Mouse (Mus musculus) midbrain, embryonic 13.5 days (tissue): Measurements from ENCODE around the gene Casp7. TPM values are rescaled to one million over a fixed set of nuclear protein-coding genes. Genes with fewer than 3 reads are reported as not detected.
"Not testable (repeated sequence)": the region's sequence is repeated elsewhere in the genome, so short reads cannot be mapped to it uniquely, and the experiment has no call there.

Experiments used
- ATAC-seq: fragments of 200-750 bp; cut with Nextera tagmentation; 2 replicates; pipeline ENCODE4 v1.8.0; 2017; ENCODE audit warnings: mild to moderate bottlenecking, moderate TSS enrichment, moderate library complexity
- H3K27ac ChIP-seq: fragments of 300-500 bp; sonication (generic); 2 replicates; pipeline ENCODE4 v1.5.1; 2015; ENCODE audit warnings: inconsistent platforms, mild to moderate bottlenecking, moderate library complexity
- H3K27me3 ChIP-seq: fragments of 300-500 bp; sonication (generic); 2 replicates; pipeline ENCODE4 v1.6.1; 2015; ENCODE audit warnings: mild to moderate bottlenecking, inconsistent platforms
- H3K36me3 ChIP-seq: fragments of 300-500 bp; sonication (generic); 2 replicates; pipeline ENCODE4 v1.6.1; 2015; ENCODE audit warnings: mild to moderate bottlenecking, inconsistent platforms
- H3K4me1 ChIP-seq: fragments of 300-500 bp; sonication (generic); replicated peaks from 2 replicates; pipeline ENCODE4 v1.6.1; 2015; ENCODE audit warnings: inconsistent platforms
- H3K4me2 ChIP-seq: fragments of 300-500 bp; sonication (generic); replicated peaks from 2 replicates; pipeline ENCODE4 v1.6.1; 2015; ENCODE audit warnings: moderate library complexity, mild to moderate bottlenecking, inconsistent platforms
- H3K4me3 ChIP-seq: fragments of 300-500 bp; sonication (generic); replicated peaks from 2 replicates; pipeline ENCODE4 v1.5.1; 2015; ENCODE audit warnings: mild to moderate bottlenecking, inconsistent platforms
- H3K9ac ChIP-seq: fragments of 300-500 bp; sonication (generic); replicated peaks from 2 replicates; pipeline ENCODE4 v1.6.1; 2015; ENCODE audit warnings: mild to moderate bottlenecking, inconsistent platforms
- H3K9me3 ChIP-seq: fragments of 300-500 bp; sonication (generic); 2 replicates; pipeline ENCODE4 v1.6.1; 2016; ENCODE audit warnings: mild to moderate bottlenecking, inconsistent platforms
- WGBS: fragments of 180-500 bp; shearing (Covaris S2); methylation state at CpG from one replicate; pipeline ENCODE4 v1.1.7; 2015; 5-methylcytosine and 5-hydroxymethylcytosine counted together
- polyA plus RNA-seq: library from polyadenylated mRNA; unstranded; fragments of >200 nt; fragmentation: Nextera tagmentation; extraction: Ambion mirVana; gene quantifications from 2 replicates; pipeline ENCODE4 v1.2.1, GENCODE M21; 2015

Gene Casp7
- polyA plus RNA-seq, 1 experiment from 2014 or later = 13.0 TPM

GRCm38 (mm10) chr19:56405824-56406223, 8.9 kb downstream of the Casp7 start:
- no peaks in the 10 kb centered on the region for H3K9me3 ChIP-seq
- no peak overlapping the region for H3K9ac ChIP-seq
- no peaks in the 10 kb centered on the region for H3K27me3 ChIP-seq
- ATAC-seq = no peak
- H3K27ac ChIP-seq = no peak overlapping the region
- no peak overlapping the region for H3K4me2 ChIP-seq
- no peaks in the 10 kb centered on the region for H3K36me3 ChIP-seq
- no peak overlapping the region for H3K4me3 ChIP-seq
- 98% methylated on average over 4 of the region's 4 CpGs for WGBS
- H3K4me1 ChIP-seq = peaks cover 4% of the 10 kb centered on the region; the same call in 1 of the 2 replicates

- Histone ChIP-seq H3K9ac (no peak overlapping the region), H3K27me3 (no peaks in the 10 kb centered on the region), H3K36me3 (no peaks in the 10 kb centered on the region), H3K4me1 (peaks cover 4% of the 10 kb centered on the region; the same call in 1 of the 2 replicates), H3K4me2 (no peak overlapping the region), H3K9me3 (no peaks in the 10 kb centered on the region), H3K27ac (no peak overlapping the region), H3K4me3 (no peak overlapping the region)
- 92% methylated on average over 7 of the region's 7 CpGs for WGBS
- ATAC-seq = no peak
Observed at GRCm38 (mm10) chr19:56406581-56406980, 9.7 kb downstream of the Casp7 start.

- H3K36me3 ChIP-seq, H3K9me3 ChIP-seq, H3K4me2 ChIP-seq, H3K27ac ChIP-seq, H3K4me1 ChIP-seq, H3K4me3 ChIP-seq, H3K9ac ChIP-seq, ATAC-seq, H3K27me3 ChIP-seq: not testable (repeated sequence)
- 93% methylated on average over 4 of the region's 4 CpGs for WGBS
Observed at GRCm38 (mm10) chr19:56409884-56410283, 13.0 kb downstream of the Casp7 start.

GRCm38 (mm10) chr19:56418404-56418803, 21.5 kb downstream of the Casp7 start:
- ATAC-seq = no peak
- no peak overlapping the region for H3K4me3 ChIP-seq
- no peaks in the 10 kb centered on the region for H3K36me3 ChIP-seq
- H3K27me3 ChIP-seq = no peaks in the 10 kb centered on the region
- H3K9me3 ChIP-seq = no peaks in the 10 kb centered on the region
- H3K4me2 ChIP-seq = no peak overlapping the region
- no peak overlapping the region for H3K9ac ChIP-seq
- no peak overlapping the region for H3K27ac ChIP-seq
- 88% methylated on average over 4 of the region's 4 CpGs for WGBS
- H3K4me1 ChIP-seq = peaks cover 7% of the 10 kb centered on the region; the same call in 1 of the 2 replicates

GRCm38 (mm10) chr19:56419452-56419851, 22.5 kb downstream of the Casp7 start:
- ATAC-seq = no peak
- 77% methylated on average over 9 of the region's 9 CpGs for WGBS

GRCm38 (mm10) chr19:56420345-56420744, 23.4 kb downstream of the Casp7 start:
- Histone ChIP-seq H3K36me3 (no peaks in the 10 kb centered on the region), H3K27ac (no peak overlapping the region), H3K4me2 (no peak overlapping the region), H3K9me3 (no peaks in the 10 kb centered on the region), H3K4me1 (peaks cover 9% of the 10 kb centered on the region; the same call in 1 of the 2 replicates), H3K27me3 (no peaks in the 10 kb centered on the region), H3K4me3 (no peak overlapping the region), H3K9ac (no peak overlapping the region)
- WGBS = 90% methylated on average over 3 of the region's 3 CpGs
- ATAC-seq = no peak

More at GRCm38 (mm10) chr19:56419452-56419851, 22.5 kb downstream of the Casp7 start:
- Histone ChIP-seq H3K27ac (no peak overlapping the region), H3K4me3 (no peak overlapping the region), H3K27me3 (no peaks in the 10 kb centered on the region), H3K9ac (no peak overlapping the region), H3K36me3 (no peaks in the 10 kb centered on the region), H3K4me1 (peaks cover 8% of the 10 kb centered on the region; the same call in 1 of the 2 replicates), H3K4me2 (no peak overlapping the region), H3K9me3 (no peaks in the 10 kb centered on the region)

- peaks cover 17% of the 10 kb centered on the region for H3K4me1 ChIP-seq
- H3K9me3 ChIP-seq = no peaks in the 10 kb centered on the region
- no peak overlapping the region for H3K4me3 ChIP-seq
- peak overlapping the region; percentile 25; the same call in 1 of the 2 replicates for H3K27ac ChIP-seq
- no peak overlapping the region for H3K4me2 ChIP-seq
- H3K9ac ChIP-seq = no peak overlapping the region
- 0 out of 2 replicates have a peak, but pooled peaks have one; percentile 65 for ATAC-seq
- WGBS = 34% methylated on average over 14 of the region's 14 CpGs
- H3K36me3 ChIP-seq = no peaks in the 10 kb centered on the region
- no peaks in the 10 kb centered on the region for H3K27me3 ChIP-seq
Observed at GRCm38 (mm10) chr19:56422476-56423338, 25.8 kb downstream of the Casp7 start.

GRCm38 (mm10) chr19:56423370-56423769, 26.4 kb downstream of the Casp7 start:
- H3K9ac ChIP-seq = no peak overlapping the region

GRCm38 (mm10) chr19:56424606-56425395, 27.9 kb downstream of the Casp7 start:
- no peaks in the 10 kb centered on the region for H3K27me3 ChIP-seq
- WGBS = 81% methylated on average over 17 of the region's 17 CpGs
- no peak overlapping the region for H3K9ac ChIP-seq
- H3K4me2 ChIP-seq = no peak overlapping the region
- H3K4me1 ChIP-seq = peaks cover 17% of the 10 kb centered on the region
- no peak overlapping the region for H3K27ac ChIP-seq
- H3K36me3 ChIP-seq = no peaks in the 10 kb centered on the region
- no peak for ATAC-seq
- no peak overlapping the region for H3K4me3 ChIP-seq
- H3K9me3 ChIP-seq = no peaks in the 10 kb centered on the region

More at GRCm38 (mm10) chr19:56423370-56423769, 26.4 kb downstream of the Casp7 start:
- WGBS = 66% methylated on average over 12 of the region's 12 CpGs
- ATAC-seq = 0 out of 2 replicates have a peak, but pooled peaks have one; percentile 35
- Histone ChIP-seq H3K27me3 (no peaks in the 10 kb centered on the region), H3K9me3 (no peaks in the 10 kb centered on the region), H3K4me1 (peaks cover 17% of the 10 kb centered on the region), H3K4me3 (no peak overlapping the region), H3K27ac (no peak overlapping the region), H3K4me2 (no peak overlapping the region), H3K36me3 (no peaks in the 10 kb centered on the region)

GRCm38 (mm10) chr19:56425492-56425891, 28.6 kb downstream of the Casp7 start:
- no peak for ATAC-seq
- Histone ChIP-seq H3K9ac (0 out of 2 replicates have a peak overlapping the region, but pooled peaks have one; percentile 20), H3K4me3 (no peak overlapping the region), H3K4me1 (peaks cover 17% of the 10 kb centered on the region), H3K9me3 (no peaks in the 10 kb centered on the region), H3K4me2 (no peak overlapping the region), H3K27me3 (no peaks in the 10 kb centered on the region), H3K27ac (peak overlapping the region; percentile 26; the same call in 1 of the 2 replicates), H3K36me3 (no peaks in the 10 kb centered on the region)
- WGBS = 61% methylated on average over 9 of the region's 9 CpGs

GRCm38 (mm10) chr19:56430369-56430768, 33.4 kb downstream of the Casp7 start:
- Histone ChIP-seq H3K4me3 (no peak overlapping the region), H3K27me3 (no peaks in the 10 kb centered on the region), H3K9ac (no peak overlapping the region), H3K9me3 (no peaks in the 10 kb centered on the region), H3K36me3 (no peaks in the 10 kb centered on the region), H3K27ac (no peak overlapping the region), H3K4me1 (peaks cover 7% of the 10 kb centered on the region), H3K4me2 (no peak overlapping the region)
- no peak for ATAC-seq
- WGBS = 77% methylated on average over 8 of the region's 8 CpGs

- Histone ChIP-seq H3K27me3 (no peaks in the 10 kb centered on the region), H3K9me3 (no peaks in the 10 kb centered on the region), H3K36me3 (no peaks in the 10 kb centered on the region), H3K9ac (no peak overlapping the region), H3K4me2 (no peak overlapping the region), H3K4me1 (no peaks in the 10 kb centered on the region), H3K4me3 (no peak overlapping the region), H3K27ac (no peak overlapping the region)
- WGBS = 79% methylated on average over 10 of the region's 10 CpGs
- no peak for ATAC-seq
Observed at GRCm38 (mm10) chr19:56432706-56433105, 35.8 kb downstream of the Casp7 start.
